Mouse (Mus musculus): Measurements from ENCODE around the gene Mospd3. TPM values are rescaled to one million over a fixed set of nuclear protein-coding genes. Genes with fewer than 3 reads are reported as not detected.

Mospd3 gene
- total RNA-seq, 2 experiments from 2014 or later = 52.4 to 54.0 TPM

DNA sequence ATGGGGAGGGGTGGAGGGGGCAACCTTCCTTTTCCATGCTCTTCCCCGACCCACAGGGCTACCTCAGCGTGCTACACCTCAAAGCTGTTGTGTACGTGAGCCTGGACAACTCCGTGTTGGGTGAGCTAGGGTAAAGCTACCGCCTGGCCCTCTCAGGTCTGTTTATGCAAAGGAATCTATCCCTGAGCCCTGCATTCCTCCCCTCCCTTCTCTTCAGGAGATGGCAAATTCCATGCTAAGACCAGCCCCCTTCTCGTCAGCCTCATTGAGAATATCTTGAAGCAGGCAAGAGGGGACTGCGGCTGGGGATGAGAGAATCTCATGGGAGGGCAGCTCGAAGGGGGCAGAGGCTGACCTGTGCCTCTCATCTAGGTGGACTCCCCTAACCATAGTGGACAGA, 18.2 kb downstream of the Mospd3 start:
- no peak for DNase-seq (ENCODE audit: low spot score in 2 of 2)

DNA sequence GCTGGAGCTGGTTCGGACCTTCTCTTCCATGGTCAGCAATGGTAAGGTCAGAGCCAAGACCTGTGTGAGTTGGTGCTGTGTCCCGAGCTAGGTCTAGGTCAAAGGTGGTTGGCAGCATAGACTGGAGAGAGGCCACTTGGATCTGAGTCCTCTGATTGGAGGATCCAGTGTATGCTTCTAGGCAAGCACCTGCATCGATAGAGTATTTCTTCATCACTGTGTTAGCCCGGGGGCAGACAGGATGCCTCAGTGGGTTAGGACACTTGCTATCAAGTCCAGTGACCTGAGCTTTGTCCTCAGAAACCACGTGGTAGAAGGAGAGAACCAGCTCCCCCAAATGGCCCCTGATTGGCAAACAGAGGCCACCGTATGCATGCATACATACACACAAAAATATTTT, 20.6 kb downstream of the Mospd3 start:
- no peak for DNase-seq (ENCODE audit: low spot score in 2 of 2)

DNA sequence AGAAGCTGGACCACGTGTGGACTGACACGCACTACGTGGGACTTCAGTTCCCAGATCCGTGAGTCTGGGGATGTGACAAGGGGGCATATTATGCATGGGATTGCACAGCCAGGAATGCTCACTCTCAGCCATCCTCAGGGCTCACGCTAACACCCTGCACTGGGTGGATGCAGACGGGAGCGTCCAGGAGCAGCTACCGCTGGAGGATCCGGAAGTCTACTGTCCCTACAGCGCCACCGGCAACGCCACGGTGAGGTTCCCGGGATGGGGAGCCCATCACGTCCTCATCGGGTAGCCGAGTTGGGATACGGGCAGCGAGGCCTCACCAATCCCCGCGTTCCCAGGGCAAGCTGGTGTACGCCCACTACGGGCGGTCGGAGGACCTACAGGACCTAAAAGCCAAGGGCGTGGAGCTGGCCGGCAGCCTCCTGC, 26.4 kb downstream of the Mospd3 start:
- DNase-seq (ENCODE audit: low spot score in 2 of 2) = peak in 1 of 2 experiments; percentile 20

DNA sequence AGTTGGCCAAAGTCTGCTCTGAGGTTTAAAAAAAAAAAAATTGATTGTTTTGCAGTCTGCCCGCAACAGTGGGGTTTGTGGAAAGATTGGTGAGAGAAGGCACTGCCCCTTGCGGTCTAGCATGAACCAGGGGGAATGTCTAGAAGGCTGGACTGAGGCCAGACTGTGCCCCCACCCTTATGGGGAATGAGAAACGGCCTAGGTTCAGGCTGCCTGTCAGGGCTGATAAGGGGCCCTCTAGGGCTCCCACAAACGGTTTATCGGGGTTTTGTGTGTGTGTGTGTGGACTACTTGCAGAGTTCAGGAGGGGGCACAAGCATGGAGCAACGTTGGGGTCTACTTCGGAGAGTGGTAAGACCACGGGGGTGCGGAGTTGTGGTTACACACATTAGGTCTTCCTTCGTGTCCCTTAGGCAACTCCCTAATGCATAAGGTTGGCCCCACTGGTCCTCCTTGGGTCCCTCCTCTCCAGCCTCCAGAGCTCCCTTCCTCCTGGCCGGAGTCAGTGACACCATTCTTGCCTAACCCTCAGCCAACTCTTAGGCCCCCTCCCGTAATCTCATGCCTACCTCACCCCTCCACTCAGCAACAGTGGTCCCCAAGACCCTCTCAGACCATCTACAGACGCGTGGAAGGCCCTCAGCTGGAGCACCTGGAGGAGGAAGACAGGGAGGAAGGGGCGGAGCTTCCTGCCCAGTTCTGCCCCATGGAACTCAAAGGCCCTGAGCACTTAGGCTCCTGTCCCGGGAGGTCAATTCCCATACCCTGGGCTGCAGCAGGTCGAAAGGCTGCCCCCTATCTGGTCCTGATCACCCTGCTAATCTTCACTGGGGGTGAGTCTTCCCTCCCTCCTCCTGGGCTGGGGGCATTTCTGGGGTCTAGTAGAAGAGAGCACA, 29.9 kb downstream of the Mospd3 start:
- DNase-seq (ENCODE audit: low spot score in 2 of 2) = no peak

DNA sequence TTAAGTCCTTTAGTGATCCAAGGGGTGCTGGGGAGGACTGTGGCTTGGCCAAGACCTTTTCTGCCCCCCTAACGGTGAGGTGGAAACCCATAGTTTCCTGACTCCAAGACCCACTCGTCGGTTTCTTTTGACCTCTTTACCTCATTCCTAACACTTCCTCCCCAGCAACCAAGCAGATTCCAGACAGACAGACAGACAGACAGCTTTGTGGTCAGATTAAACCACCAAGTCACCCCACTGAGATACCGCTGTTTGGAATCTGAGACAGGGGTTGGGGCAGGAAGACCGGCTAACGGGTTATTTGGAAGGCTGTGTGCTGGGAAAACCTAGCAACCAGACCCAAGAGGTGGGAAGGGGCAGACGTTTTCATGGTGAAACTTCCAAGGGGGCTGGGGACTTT, 30.7 kb downstream of the Mospd3 start:
- DNase-seq (ENCODE audit: low spot score in 2 of 2) = no peak

DNA sequence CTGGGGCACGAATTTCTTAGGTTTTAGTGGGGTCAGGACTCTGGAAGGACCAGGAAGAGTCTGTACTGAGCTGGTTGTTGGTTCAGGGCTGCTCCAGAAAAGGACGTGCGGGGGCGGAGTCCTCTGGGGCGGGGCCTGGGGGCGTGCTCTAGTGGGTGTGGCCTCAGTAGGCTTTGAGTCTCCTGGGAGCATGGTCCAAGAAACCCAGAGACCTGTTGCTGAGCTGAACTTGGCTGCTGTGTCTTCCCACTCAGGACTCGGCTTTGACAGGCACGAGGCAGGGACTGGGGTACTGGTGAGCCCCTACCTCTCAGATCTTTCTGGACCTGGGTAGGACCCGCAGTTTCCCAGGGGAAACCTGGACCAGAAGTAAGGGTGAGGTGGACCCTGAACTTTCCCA, 31.2 kb downstream of the Mospd3 start, which contains the start of gene Tfr2:
Gene Tfr2, plus strand, starts transcription at position 176 of the 400 bp plus-strand sequence.
- DNase-seq (ENCODE audit: low spot score in 2 of 2) = peak in 1 of 2 experiments; percentile 36

DNA sequence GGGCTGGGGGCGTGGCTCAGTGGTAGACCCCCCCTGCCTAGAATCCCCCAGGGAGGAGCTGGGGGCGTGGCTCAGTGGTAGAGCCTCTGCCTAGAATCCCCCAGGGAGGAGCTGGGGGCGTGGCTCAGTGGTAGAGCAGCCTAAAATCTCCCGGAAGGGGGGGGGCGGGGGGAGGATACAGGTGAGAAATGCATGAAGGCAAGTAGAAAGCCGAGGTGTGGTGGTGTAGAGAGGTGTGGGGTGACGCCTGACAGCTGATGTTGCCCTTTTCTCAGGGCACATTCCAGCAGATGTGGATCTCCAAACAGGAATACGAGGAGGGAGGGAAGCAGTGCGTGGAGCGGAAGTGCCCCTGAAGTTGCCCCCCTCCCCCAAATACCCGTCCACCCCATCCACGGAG, 31.8 kb downstream of the Mospd3 start:
- DNase-seq (ENCODE audit: low spot score in 2 of 2) = no peak

DNA sequence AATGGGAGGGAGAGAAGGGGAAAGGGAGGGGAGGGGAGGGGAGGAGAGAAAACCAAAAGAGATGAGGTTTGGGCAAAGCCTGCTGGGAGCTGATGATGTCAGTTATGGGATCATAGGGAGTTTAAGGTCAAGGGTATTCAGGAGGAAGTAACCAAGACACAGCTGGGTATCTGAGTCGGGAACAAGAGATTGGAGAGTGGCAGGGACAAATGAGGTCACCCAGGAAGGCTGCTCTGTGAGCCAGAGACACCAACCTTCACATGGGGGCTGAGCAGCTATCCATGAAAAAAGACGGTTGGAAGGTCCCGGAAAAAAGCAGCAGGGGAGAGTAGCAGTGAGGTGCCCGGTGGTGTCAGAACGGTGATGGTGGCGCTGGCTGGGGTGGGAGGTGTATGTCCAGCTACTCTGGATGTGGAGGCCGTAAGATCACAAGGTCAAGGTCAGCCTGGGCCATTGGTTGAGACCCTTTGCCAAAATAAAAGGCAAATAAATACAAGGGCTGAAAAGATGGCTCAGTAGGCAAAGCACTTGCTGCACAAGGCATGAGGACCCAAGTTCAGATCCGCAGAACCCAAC, 32.5 kb downstream of the Mospd3 start:
- DNase-seq (ENCODE audit: low spot score in 2 of 2) = no peak

DNA sequence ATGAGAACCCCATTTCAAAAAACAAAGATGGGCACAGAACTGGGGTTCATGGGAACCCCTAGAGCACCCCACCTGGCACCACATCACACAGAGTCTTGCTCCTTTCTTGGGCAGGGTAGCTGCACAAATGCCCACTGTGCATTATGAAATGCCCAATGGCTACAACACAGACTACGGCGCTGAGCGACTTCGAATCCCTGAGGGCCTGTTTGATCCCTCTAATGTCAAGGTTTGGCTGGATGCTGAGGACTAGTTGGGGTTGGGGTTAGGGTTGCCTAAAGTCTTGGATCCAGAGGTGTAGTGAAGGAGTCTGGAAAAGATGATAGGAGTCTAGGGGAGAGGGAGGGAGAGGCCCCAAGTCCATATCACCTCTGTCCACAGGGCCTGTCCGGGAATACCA, 34.4 kb downstream of the Mospd3 start:
- DNase-seq (ENCODE audit: low spot score in 2 of 2) = no peak

DNA sequence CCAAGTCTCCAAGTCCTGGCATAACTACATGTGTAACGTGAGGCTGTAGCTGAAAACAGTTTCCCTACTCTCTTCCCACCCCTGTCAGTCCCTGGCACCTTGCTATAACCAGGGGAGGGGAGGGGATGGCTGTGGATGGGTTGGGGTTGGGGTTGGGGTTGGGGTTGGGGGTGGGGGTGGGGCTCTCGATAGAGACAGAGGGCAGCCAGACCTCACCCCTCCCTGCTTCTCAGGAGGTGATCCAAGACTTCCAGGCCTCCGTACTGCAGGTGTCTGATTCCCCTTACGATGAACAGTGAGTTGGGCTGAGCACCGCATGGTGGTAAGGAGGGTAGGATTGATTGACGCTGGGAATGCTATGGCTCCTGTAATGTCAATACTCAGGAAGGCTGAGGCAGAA, 35.1 kb downstream of the Mospd3 start:
- no peak for DNase-seq (ENCODE audit: low spot score in 2 of 2)

DNA sequence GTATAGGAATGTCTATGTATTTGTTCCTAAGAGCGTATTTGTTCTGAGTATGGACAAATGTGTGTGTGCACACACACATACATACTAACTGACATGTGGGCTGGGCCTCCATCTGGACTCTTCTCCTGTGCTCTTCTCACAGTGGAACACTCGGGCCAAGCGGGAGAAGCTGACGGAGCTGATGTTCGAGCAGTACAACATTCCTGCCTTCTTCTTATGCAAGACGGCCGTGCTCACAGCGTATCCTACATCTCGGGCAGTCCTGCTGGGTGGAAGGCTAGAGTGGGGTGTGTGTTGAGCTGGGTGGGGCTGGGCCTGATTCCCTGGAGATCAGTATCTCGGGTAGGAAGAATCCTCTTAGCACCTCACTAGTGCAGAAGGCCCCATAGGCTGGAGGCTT, 37.9 kb downstream of the Mospd3 start:
- no peak for DNase-seq (ENCODE audit: low spot score in 2 of 2)

DNA sequence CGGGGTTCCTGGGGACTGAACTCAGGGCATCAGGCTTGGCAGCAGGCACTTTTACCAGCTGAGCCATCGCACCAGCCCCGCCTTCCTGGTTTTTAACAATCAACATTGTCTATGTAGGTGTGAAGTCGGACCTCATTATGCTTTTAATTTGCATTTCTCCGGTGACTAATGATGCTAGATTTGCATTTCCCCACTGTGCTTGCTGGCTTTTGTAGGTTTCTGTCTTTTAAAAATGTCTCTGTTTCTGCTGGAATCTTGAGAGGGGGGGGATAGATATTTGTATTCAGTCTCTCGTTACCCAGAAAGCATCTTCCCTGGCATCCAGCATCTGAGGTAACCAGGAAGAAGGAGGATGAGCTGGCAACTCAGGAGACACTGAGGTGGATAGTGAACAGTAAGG, 39.3 kb downstream of the Mospd3 start:
- no peak for DNase-seq (ENCODE audit: low spot score in 2 of 2)

DNA sequence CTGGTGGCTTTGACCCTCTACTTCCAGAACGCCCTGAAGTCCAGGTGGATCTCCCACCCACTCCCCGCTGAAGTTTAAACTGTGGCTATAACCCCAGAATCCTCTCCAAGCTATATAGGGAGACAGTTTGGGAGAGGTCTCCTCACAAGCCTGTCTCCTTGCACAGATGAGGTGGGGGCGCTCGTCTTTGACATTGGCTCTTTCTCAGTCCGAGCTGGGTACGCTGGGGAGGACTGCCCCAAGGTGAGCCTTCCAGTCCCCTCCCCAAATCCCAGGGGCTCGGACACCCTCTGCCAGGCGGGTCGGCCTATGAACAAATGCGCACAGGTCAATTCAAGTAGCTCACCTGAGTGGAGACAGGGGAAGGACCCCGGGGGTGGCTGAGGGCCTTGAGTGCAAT, 47.0 kb downstream of the Mospd3 start:
- no peak for DNase-seq (ENCODE audit: low spot score in 2 of 2)

DNA sequence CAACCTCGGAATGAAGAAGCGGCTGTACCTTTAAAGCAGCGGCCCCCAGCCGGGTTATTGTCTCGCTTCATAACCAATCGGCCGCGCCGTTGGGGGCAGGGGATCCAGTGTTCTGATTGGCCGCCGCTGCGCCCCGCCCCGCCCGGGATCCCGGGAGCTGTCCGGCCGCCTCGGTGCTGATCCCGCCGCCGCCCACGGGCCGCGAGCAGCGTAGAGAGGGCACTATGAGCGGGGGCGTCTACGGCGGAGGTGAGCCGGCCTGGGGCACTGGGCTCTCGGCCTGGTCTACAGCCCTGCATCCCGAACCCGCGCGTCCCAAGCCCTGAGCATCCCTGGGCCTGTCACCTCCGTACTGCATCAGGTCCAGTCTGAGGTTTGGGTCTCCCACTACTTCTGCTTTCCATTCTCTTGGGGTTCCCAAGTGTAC, 47.4 kb downstream of the Mospd3 start, which contains the start of gene Actl6b:
Gene Actl6b, plus strand, starts transcription at position 107 of the 427 bp plus-strand sequence.
- DNase-seq (ENCODE audit: low spot score in 2 of 2) = peak; percentile 60 to 65

DNA sequence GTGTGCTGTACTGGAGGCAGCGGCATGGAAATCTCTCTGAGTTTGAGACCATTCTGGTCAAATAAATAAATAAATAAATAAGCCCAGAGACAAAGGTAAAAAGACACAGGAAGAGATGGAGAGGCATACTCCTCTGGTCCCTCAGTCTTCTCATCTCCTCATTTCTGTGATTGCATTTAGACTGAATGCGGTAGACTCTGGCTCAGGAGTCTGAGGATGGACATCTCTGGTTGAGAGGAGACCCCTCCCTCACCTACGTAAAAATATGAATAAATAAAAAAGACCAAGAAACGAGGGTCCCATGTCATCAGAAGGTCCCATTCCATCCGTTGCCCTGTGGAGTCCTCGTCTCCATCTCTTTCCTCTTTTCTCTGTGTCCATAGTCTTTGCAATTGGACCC, 47.9 kb downstream of the Mospd3 start:
- no peak for DNase-seq (ENCODE audit: low spot score in 2 of 2)

DNA sequence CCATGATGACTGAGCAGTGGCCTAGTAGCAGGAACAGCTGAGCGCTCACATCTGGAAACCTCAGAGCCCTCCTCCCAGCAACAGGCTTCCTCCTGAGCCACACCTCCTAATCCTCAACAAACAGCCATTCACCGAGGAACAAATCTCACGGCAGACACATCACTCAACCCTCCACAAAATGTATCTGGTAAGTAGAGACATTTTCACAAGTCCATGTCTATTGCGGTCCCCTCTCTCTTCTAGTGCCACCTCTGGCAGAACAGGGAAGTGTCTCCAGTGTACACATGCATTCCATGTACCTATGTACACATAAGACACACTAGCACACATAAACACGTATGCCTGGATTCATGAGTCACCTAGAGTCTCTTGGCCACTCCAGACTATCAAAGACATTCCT, 49.7 kb downstream of the Mospd3 start:
- no peak for DNase-seq (ENCODE audit: low spot score in 2 of 2)

DNA sequence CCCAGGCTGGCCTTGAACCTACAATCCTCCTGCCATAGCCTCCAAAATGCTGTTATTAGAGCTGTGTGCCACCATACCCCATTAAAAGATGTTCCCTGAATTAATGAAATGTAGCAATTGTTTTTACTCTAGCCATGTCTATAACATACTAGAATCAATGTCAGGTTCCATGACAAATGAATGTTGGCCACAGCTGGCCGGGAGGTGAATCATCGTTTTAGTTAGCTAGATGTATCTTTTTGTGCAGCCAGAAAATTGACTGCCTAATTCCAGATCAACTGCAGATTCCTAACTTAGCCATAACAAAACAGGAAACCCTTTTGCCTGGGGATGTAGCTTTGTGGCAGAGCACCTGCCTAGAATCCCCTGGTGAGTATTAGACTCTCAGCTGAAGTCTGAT, 51.0 kb downstream of the Mospd3 start:
- no peak for DNase-seq (ENCODE audit: low spot score in 2 of 2)

Other genes starting within 250 kb of the Mospd3 start
- gene Zan, start 124.0 kb downstream of the Mospd3 start, total RNA-seq (2021) = under 1 TPM; 0.20 to 0.36 TPM
- gene Pop7, start 98.5 kb downstream of the Mospd3 start, total RNA-seq (2021) = 10 to 100 TPM; 26.5 to 26.9 TPM
- gene Gigyf1, start 82.5 kb downstream of the Mospd3 start, total RNA-seq (2021) = 10 to 100 TPM; 65.1 to 69.2 TPM
- not detected for gene Epo, start 67.8 kb downstream of the Mospd3 start, total RNA-seq (2021)
- gene Gnb2, start 67.5 kb downstream of the Mospd3 start, total RNA-seq (2021) = 100 to 1,000 TPM; 771 to 773 TPM
- 1 to 10 TPM; 8.1 TPM for gene Actl6b, start 47.5 kb downstream of the Mospd3 start, total RNA-seq (2021)
- gene Tfr2, start 31.2 kb downstream of the Mospd3 start, total RNA-seq (2021) = 10 to 100 TPM in 1 of 2 experiments, 1 to 10 TPM in 1; 2.4 to 25.8 TPM
- 100 to 1,000 TPM; 549 to 594 TPM for gene Pcolce, start 12.7 kb upstream of the Mospd3 start, total RNA-seq (2021)
- gene Fbxo24, start 27.9 kb upstream of the Mospd3 start, total RNA-seq (2021) = 1 to 10 TPM; 1.2 to 3.3 TPM
- 10 to 100 TPM; 27.9 to 34.5 TPM for gene Lrch4, start 28.1 kb upstream of the Mospd3 start, total RNA-seq (2021)
- 10 to 100 TPM; 16.3 to 16.4 TPM for gene Gm20605, start 28.1 kb upstream of the Mospd3 start, total RNA-seq (2021)
- gene Sap25, start 40.3 kb upstream of the Mospd3 start, total RNA-seq (2021) = 1 to 10 TPM; 8.3 to 8.9 TPM
- under 1 TPM; 0.56 to 0.79 TPM for gene Irs3, start 44.7 kb upstream of the Mospd3 start, total RNA-seq (2021)
- gene Agfg2, start 83.7 kb upstream of the Mospd3 start, total RNA-seq (2021) = 10 to 100 TPM; 28.5 to 31.9 TPM
- 10 to 100 TPM; 10.9 to 11.6 TPM for gene Nyap1, start 140.5 kb upstream of the Mospd3 start, total RNA-seq (2021)
- 100 to 1,000 TPM; 138 to 140 TPM for gene Tsc22d4, start 144.7 kb upstream of the Mospd3 start, total RNA-seq (2021)
- 10 to 100 TPM; 29.9 to 40.3 TPM for gene Ppp1r35, start 177.8 kb upstream of the Mospd3 start, total RNA-seq (2021)
- 10 to 100 TPM; 58.4 to 67.5 TPM for gene Mepce, start 186.6 kb upstream of the Mospd3 start, total RNA-seq (2021)
- 1 to 10 TPM; 8.9 to 9.3 TPM for gene Zcwpw1, start 186.7 kb upstream of the Mospd3 start, total RNA-seq (2021)
- 1 to 10 TPM; 3.1 to 5.5 TPM for gene Pilra, start 235.2 kb upstream of the Mospd3 start, total RNA-seq (2021)

Data from adrenal gland, postnatal 4 days (tissue).